Mouse (Mus musculus): Measurements from ENCODE around the gene Traf3.

Traf3 gene

DNA sequence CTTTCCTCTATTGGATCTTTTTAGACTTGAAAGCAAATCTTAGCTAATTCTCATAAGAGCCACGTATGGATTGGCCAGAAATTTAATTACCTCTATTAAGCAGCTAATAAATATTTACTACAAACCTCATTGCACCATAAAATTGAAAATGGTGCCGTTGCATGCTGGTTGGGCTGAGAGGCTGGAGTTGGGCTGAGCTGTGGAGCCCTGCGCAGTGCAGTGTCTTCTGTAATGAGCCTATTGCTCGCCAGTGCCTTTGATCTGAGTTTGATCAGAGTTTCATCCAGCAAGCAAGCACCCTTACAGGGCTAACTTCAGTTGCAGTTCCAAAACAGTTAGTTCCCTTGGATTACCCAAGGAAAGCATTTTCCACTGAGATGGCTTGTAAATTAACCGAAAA lies 12.2 kb upstream of the Traf3 start:
- no peak for DNase-seq

DNA sequence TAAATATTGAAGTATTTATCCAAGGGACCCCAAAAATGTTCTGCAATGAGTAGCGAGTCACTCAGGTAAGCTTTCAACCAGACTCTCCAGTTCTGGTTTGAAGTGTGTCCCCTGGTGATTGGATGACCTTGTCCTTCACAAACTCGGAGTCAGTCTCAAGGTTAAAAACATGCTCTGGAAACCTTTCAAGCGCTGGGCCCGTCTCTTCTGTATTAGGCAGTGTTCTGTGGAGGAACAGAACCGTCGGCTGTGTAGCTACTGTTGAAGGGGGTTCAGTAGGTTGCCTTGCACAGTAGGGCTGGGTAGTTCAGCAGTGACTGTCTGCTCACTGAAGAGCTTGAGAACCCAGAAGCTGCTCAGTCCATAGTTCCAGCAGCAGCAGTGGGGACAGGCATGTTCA lies 11.5 kb upstream of the Traf3 start:
- no peak for DNase-seq

DNA sequence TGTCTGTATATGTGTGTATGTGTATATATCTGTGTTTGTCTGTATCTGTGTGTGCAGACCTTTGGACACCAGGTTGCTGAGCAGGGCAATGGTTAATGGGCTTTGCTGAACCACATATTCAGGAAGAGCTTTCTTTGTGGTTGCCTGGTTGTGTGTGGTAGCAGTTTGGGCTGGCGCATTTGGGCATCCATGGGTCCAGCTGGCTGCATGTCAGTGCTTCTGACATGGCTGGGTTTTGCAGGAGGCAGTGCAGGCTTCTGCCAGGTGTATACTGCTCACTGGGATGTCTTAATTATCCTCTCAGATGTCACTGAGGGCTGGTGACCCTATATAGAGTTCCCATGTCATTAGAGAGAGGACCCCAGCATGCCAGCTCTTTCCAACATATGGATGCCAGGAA lies 10.4 kb upstream of the Traf3 start:
- no peak for DNase-seq

DNA sequence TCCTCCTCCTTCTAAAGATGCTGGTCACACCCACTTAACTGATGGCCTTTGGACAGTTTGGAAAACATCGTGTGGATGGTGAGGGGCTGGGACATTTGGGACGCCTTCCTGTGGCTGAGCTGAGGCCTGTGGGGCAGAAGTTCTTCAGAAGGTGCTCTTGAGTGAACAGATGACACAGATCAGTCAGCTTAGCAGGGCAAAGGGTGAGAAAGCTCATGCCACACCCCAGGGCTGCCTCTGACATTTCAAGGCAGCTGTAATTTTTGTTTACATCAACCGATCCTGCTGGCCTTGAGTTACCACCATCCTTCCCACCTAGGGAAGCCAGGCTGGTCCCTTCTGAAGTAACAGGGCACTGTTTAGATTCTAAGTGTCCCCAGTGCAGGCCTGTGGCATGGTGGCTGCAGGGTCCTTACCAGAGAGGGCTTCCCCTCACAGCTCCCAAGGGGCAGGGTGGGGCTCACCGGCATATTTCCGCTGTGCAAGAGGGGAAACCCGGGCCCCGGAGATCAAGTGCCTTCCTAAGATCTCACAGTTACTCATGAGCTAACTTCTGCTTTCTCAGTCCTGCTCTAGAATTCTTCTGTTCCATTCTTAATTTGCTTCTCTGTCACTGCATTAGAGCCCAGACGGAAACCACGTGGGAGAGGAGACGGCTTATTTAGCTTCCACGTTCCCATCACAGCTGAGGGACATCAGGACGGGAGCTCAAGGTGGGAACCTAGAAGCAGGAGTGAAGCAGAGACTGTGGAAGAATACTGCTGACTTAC lies 6.3 kb upstream of the Traf3 start:
- DNase-seq = peak; percentile 85

DNA sequence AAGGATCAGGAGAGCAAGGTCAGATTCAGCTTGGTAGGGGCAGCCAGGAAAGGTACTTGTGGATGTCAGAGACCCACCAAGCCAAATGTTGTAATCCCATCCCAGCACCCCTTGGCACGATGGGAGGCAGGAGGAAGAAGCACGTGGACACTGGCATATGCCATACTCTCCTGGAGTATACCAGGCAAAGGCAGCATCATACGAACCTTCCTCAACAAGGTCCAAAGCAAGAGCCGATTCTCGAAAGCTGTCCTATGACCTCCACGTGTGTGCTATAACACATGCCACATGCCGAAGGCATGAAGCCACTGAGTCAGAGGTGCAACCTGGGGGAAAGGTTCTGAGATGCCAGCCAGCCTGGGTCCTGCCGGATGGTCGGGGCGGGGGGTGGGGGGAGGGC lies 5.3 kb upstream of the Traf3 start:
- no peak for DNase-seq

DNA sequence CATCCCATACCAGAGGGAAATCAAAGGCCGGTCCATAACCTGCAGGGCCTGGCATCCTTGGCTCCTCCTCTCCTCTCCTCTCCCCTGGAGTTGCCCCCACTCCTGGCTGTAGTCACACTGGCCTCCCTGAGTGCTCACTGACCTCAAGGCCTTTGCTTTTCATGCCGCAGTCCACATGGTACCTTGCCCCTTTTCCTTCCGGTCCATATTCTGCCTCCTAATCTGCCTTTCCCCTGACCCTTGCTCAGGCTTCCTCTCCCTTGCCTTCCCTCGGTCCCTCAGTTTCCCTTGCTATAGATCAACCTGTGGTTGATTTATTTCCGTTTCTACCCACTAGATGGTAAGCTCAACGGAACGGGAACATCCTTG lies 4.2 kb upstream of the Traf3 start:
- no peak for DNase-seq

DNA sequence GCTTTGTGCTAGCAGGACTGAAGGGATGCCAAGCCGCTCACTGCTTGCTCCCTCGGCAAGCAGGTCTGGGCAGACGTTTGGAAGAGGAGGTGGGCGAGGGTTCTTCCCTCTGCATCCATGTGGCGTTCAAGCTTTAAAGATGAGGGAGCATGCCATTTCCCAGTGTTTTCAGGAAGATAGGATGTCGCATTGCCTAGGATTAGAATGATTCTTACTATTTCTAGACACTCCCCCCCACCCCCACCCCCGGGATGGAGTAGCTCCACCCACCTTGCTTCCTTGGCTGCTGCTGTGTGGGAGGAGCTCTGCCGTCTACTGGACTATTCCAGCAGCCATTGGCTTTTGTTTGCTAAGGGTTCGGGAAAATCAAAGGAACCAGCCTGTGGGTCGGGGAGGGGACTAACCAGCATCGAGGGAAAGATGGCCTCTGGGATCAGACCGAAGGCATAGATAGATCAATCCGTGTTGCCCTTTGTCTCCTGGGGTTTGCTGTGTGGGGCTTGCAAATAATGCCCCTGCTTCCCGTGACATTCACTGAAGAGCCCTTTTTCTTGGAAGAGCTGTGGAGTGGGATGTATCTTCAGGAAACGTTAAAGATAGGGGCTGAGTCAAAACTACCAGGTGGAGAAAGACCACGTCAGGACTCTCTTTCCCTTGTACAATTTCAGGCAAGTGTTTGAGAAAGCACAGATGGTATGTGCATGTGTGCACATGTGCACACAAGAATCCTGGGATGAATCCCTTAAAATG lies 3.7 kb upstream of the Traf3 start:
- no peak for DNase-seq

DNA sequence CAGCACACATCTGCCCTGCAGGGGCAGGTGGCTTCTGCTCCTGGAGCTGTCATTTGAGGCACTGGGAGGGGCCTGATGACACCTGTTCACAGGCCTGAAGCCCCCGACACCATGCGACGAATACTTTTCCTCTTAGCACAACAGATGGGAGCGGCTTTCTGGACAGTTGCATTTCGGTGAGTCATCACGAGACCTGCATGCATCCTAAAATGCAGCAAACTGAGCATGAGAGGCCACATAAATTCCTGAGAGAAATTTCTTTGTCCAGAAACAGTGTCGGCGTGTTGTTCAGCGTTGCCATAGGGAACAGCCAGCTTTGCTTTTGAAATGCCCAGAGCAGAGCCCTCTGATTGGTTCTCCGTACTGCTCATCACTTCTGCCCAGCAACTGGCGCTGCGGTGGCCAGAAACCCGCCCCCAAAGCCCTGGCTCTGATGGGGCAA lies 1.8 kb upstream of the Traf3 start:
- DNase-seq = peak; percentile 89

DNA sequence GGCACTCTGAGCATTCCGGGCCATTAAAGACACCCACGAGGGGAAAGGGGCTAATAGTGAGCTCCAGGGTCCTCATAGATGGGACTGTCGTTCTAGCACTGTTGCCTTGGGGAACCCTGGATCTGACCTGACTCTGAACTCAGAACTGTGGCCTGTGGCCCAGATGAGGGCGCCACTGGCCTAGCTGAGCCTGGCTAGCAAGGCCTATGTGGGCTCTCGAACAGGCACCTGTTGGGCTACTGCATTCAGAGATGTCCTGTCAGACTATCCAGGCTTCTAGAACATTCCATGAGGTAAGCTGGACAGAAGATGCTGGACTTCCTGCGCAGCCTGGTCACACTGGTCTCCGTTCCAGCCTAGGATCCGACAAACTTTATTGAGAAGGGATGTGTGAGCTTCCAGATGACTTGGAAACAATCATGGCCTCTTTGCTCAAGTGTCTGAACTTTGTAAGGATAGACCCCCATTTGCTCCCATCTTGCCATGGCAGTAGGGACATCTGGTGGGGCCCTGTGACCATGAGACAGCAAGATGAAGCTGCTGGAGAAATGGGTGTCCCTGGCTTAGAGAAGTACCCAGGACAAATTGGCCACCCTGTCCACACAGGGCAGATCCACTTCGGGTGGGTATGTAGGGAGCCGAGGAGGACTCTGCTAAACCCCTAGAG lies 891 bp upstream of the Traf3 start:
- peak; percentile 59 for DNase-seq

DNA sequence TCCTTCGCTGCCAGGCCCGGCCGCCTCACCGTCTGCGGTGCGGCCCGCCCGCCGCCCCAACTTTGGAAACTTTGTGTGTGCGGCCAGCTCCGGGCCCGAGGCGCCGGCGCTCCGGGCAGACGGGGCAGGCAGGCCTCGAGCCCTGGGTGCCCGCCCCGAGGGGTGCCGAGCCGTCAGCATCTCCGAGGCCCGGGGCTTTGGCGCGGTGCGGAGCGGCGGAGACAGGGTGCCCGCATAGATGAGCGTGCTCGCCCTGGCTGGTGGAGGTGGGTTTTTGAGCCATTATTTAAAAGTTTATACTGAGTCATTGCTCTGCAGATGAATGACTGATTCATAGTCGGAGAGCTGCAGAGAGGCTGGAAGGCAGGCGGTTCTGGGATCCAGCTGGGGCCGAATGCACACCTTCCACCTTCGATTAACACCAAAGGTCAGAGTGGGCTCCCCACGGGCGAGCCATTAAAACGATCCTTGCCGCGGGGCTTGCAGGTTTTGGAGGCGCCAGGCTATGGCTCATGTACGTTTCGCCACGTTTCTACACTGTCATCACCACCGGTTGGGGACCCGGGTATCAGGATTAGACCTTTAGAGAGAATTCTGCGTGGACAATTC lies 615 bp downstream of the Traf3 start:
- DNase-seq = peak; percentile 57

DNA sequence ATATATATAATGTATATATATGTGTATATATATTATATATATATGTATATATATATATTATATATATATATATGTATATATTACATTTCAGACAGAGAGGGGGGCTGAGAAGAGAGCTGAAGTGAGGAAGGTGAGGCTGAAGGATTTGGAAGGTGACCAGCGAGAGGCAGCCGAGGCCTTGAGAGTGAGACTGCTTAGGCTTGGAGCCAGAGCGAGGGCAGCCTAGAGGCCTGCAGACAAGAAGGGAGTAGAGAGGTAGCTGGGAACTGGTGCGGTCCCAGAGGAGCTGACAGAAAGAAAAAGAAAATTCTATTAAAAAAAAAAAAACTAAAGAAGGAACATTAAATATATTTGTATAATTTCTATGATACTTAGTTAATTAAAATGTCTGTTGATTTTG lies 2.7 kb downstream of the Traf3 start:
- DNase-seq = no peak

DNA sequence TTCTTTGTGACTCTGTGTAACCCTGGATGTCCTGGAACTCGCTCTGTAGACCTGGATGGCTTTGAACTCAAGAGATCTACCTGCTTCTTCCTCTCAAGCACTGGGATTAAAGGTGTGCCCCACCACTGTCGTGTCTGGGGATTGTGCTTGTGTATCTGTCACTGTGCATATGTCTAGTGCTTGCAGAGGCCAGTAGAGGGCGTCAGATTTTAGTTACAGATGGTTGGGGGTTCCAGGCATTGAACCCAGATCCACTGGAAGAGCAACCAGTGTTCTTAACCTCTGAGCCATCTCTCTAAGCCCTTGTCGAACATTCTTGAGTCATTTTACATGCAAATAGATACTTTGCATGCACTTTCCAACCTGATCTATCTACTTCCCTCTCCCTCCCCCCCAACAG lies 12.6 kb downstream of the Traf3 start:
- no peak for DNase-seq

DNA sequence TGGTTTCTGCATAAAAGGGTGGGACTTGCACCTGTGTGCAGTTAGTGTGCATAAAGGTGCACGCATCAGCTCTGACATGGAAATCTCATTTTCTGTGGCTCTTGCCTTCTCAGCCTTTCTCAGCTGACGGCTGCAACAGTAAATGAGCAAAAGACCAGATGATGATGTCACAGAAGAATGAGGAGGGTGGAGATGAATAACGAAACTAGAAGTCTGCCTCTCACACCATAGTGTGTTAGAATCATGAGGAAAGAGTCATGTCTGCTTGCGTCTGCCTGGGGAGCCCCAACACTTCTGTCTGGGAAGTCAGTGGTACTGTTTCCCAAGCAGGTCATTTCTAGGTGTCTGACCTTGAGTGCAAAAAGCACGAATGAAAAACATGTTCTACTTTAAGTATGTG lies 15.7 kb downstream of the Traf3 start:
- DNase-seq = no peak

DNA sequence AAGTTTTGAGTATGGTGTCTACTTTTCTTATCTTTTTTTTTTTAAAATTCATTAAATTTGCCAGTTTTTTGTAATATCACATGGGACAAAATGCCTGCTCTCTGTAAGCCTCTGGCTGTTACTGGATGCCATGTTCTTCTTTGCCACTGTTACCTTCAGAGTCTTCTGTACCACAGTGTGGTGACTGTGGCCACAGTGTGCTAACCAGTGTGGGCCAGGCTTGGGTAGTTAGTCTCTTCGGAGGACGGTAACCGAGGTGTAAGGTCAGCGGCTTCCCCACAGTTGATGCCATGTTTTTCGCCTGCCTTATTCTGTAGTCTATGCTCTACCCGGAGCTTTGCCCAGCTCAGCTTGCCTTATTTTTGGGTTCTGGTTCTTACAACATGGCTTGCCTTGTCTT lies 16.2 kb downstream of the Traf3 start:
- no peak for DNase-seq

DNA sequence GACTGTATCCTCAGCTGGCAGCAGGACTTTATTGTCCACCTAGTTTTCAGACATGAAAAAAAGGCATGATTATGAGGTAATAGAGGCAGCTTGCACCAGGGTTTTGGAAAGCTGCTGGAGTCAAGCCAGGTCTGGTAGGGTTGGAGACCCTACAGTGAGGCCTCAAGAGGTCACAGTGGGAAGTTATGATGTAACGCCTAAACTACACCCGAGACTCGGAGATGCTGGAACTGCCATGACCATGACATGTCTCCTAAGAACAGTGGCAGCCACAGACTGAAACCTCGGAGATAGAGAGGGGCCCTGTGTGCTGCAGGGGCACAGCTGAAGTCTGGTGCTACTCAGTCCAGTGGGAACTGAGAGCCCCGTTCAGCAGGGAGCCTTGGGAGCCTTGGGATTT lies 18.3 kb downstream of the Traf3 start, which contains the start of gene 4930595D18Rik:
4930595D18Rik (minus strand) TSS at position 16 of the 400 bp plus-strand sequence.
- DNase-seq = no peak

DNA sequence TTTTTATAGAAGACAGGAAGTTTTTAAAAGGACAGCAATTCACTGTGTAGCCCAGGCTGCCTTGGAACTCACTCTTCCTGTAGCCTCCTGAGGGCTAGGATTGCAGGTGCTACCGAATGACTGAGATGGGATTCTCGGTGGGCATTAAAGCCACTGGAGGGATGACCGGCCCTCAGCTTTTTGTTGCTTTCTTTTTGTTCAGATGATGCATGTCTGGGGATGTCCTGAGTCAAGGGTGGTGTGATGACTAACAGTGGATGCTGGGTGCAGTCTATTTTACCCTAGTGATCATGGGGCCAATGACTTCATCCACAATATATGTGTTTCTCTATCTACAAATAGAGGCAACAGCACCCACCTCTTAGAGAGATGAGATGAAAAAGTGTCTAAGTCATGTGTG lies 20.8 kb downstream of the Traf3 start:
- DNase-seq = no peak

DNA sequence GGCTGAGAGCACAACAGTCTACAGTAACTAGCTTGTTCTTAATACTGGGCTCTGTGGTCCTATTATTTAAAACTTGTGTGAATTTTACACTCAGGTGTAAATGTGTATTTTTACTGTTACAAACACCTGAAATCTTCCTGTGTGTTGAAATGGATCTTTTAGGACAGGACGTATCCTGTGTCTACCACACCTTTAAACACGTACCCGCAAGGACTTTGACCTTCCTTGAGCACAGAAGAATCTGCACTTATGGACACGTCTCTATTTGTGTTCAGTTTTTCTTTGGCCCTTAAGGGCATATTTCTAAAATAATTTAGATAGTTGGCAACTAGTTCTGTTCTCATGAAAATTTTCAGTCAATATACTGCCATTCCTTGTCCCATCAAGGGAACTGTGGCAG lies 22.1 kb downstream of the Traf3 start:
- DNase-seq = no peak

DNA sequence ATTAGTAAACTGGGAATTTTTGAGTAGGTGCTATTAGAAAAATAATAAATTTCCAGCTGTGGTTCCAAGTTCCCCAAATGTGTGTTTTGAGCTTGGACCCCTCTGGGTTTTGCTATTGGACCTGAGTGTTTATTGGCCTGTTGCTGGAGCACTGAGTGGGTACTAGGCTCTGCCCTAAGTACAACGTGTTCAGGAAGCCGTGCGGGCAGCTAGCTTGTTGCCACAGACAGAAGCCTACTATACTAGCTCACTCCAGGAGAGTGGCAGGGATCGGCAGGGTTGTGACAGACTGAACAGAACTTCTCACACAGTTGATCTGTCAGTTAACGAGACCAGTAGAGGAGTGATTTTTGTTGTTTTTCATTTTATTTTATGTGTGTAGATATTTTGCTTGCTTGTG lies 24.2 kb downstream of the Traf3 start:
- DNase-seq = no peak

DNA sequence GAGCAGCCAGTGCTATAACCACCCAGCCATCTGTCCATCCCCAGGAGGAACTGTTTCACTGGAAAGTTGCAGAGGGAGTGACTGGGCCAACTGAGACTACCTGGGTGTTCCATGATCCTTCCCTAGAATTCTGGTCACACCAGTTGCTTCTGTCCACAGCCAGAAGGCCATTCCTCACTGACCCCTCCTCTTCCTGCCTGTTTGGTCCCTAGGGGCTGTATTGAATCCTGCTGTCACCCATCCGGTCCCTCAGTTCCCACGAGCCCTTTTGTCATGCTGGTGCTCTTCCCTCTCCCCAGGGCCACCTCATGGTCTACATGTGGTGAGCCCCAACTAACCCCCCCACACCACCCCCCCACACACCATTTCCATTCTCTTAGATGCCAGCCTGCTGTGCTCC lies 24.7 kb downstream of the Traf3 start:
- no peak for DNase-seq

DNA sequence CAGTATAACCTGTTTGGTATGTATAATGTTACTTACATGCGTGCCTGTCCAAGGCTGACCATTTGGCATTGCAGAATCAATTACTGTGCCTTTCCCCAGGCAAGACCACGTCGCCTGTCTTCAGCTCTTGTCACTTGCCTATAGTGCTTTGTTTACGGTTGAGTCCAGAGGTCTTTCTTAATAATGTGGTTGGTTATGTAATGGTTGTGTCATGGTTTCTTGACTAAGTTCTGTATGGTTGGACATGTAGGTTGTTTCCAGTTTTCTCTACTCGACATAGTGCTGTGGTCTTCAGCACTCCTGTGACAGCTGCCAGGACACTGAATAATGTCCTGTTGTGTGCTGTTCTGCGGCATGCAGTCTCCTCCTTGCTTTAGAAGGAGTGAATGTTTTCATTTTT lies 26.6 kb downstream of the Traf3 start:
- DNase-seq = no peak

DNA sequence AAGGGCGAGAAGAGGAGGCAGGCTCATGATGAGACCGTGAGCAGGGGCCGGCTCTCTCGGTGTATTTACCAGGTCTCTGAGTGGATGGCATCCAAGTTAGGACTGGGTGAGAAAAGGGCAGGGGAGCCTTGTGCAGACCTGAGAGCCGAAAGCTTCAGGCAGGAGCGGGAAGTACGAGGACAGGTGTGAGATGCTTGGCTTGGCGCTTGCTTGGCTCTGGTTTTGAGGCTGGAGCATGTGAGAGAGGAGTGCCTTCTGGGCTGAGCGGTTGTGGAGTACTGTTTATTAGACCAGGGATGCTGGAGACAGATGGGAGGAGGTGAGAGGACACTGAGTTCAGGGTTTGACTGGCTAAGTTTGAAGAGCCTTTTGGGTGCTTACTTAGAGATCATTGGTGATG lies 27.2 kb downstream of the Traf3 start:
- no peak for DNase-seq

DNA sequence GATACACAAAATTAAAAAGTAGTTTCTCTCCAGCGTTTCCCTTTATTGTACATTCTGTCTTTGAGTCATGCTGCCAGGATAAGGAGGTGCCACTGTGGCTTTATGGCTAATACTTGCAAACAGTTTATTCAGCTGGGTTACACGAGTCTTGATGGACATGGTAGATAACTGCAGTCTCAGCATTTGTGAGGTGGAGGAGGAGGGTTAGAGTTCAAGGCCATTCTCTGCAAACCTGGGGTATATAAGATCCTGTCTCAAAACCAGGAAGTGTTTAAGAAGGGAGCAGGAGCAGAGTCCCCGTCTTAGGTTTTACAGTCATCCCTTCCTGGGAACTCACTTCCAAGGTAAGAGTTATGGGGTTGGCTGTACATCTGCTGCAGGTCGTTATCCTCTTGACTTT lies 30.4 kb downstream of the Traf3 start:
- DNase-seq = no peak

DNA sequence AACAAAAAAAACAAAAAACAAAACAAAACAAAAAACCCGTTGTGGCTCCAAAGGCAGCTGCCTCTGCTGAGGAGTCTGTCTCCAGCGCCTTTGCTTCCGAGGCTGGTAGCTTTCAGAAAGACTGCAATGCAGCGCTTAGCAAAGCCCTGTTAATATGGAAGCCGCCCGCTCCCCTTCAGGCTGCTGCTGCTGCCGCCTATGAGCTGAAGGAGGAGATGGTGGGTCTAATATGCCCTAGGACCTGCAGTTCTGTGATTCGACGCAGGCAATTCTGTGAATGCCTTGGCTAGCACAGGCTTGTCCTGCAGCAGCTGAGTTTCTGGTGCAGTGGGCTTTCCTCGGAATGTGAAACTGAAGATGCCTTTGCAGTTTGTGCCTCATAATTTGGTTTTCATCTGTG lies 36.9 kb downstream of the Traf3 start:
- DNase-seq = no peak

DNA sequence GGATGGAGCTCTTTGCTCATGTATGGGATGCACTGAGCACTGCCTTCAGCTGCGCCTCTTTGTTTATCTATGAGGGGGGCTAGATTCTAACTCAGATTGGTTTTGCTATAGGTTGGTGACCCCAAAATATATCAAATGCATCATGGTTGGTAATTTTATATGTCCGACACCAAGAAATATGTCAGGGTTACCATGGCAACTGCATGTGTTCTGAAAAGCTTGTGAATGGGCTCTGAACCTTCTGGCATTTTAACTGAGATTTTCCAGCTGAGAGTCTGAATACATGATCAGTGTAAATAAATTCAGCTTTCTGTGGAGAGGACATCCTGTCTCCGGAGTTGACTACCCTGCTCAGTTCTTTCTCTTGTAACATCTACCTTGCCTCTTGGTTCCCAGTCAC lies 37.8 kb downstream of the Traf3 start:
- DNase-seq = no peak

Measured in thymus, postnatal 14 days (tissue).